Mouse (Mus musculus) hindbrain, embryonic 13.5 days (tissue): ENCODE data around the gene Nupr1. TPM values are rescaled to one million over a fixed set of nuclear protein-coding genes. Genes with fewer than 3 reads are reported as not detected.

ENCODE experiments used
- ATAC-seq: fragments of 200-750 bp; cut with Nextera tagmentation; 2 replicates; pipeline ENCODE4 v1.8.0; 2017; ENCODE audit warnings: moderate TSS enrichment; ENCODE audit not compliant: low FRiP score
- H3K27ac ChIP-seq: fragments of 300-500 bp; sonication (generic); 2 replicates; pipeline ENCODE4 v1.5.1; 2015; ENCODE audit warnings: inconsistent platforms, mild to moderate bottlenecking, moderate library complexity
- H3K27me3 ChIP-seq: fragments of 300-500 bp; sonication (generic); 2 replicates; pipeline ENCODE4 v1.6.1; 2015; ENCODE audit warnings: mild to moderate bottlenecking, inconsistent platforms
- H3K36me3 ChIP-seq: fragments of 300-500 bp; sonication (generic); 2 replicates; pipeline ENCODE4 v1.6.1; 2015; ENCODE audit warnings: mild to moderate bottlenecking, inconsistent platforms
- H3K4me1 ChIP-seq: fragments of 300-500 bp; sonication (generic); replicated peaks from 2 replicates; pipeline ENCODE4 v1.6.1; 2015; ENCODE audit warnings: inconsistent platforms
- H3K4me2 ChIP-seq: fragments of 300-500 bp; sonication (generic); 2 replicates; pipeline ENCODE4 v1.6.1; 2015; ENCODE audit warnings: inconsistent platforms, mild to moderate bottlenecking, moderate library complexity
- H3K4me3 ChIP-seq: fragments of 300-500 bp; sonication (generic); 2 replicates; pipeline ENCODE4 v1.5.1; 2015; ENCODE audit warnings: mild to moderate bottlenecking, inconsistent platforms
- H3K9ac ChIP-seq: fragments of 300-500 bp; sonication (generic); 2 replicates; pipeline ENCODE4 v1.6.1; 2015; ENCODE audit warnings: mild to moderate bottlenecking, inconsistent platforms
- H3K9me3 ChIP-seq: fragments of 300-500 bp; sonication (generic); 2 replicates; pipeline ENCODE4 v1.6.1; 2016; ENCODE audit warnings: inconsistent platforms
- WGBS: fragments of 180-500 bp; shearing (Covaris S2); methylation state at CpG from one replicate; pipeline ENCODE4 v1.1.7; 2015; 5-methylcytosine and 5-hydroxymethylcytosine counted together
- polyA plus RNA-seq: library from polyadenylated mRNA; unstranded; fragments of >200 nt; fragmentation: Nextera tagmentation; extraction: Ambion mirVana; gene quantifications from 2 replicates; pipeline ENCODE4 v1.2.1, GENCODE M21; 2015

The Nupr1 gene
- polyA plus RNA-seq, 1 experiment from 2014 or later: 8.8 TPM

DNA sequence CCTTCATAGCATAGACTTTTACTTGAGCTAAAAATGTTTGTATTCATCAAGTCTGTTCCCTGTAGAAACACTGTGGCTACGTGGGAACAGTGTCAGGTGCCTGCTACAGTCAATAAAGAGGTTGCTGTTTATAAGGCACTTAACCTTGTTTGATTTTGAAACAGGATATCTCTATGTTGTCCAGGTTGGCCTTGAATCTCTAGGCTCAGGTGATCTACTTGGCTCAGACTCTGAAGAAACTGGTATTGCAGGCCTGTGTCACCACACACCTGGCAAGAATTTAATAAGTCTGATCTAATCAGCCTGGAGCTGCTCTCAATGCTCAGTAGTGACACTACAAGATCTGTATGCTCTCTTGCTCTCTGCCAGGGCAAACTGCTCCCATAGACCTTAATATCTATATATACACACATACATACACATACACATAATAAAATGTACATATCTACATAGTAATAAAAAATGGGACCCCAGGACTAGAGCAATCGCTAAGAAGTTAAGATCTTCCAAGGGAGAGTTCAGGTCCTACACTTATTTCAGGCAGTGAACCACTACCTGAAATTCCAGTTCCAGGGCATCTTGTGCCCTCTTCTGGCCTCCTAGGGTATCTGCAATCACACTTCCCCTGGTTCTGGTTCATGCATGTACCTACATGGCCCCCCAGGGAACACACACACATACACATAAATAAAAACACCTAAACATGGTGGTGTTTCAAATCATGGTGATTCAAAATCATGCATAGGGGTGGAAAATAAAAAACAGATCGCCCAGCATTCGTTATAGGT lies 6.3 kb upstream of the Nupr1 start:
- H3K27ac ChIP-seq: no peak overlapping the region
- H3K9me3 ChIP-seq: no peaks in the 10 kb centered on the region
- H3K27me3 ChIP-seq: peaks cover 10% of the 10 kb centered on the region; the same call in 1 of the 2 replicates
- H3K4me2 ChIP-seq: no peak overlapping the region
- no peaks in the 10 kb centered on the region for H3K36me3 ChIP-seq
- H3K4me1 ChIP-seq: no peaks in the 10 kb centered on the region
- H3K4me3 ChIP-seq: no peak overlapping the region
- ATAC-seq: no peak
- WGBS: 23% methylated on average over 4 of the region's 4 CpGs
- no peak overlapping the region for H3K9ac ChIP-seq

DNA sequence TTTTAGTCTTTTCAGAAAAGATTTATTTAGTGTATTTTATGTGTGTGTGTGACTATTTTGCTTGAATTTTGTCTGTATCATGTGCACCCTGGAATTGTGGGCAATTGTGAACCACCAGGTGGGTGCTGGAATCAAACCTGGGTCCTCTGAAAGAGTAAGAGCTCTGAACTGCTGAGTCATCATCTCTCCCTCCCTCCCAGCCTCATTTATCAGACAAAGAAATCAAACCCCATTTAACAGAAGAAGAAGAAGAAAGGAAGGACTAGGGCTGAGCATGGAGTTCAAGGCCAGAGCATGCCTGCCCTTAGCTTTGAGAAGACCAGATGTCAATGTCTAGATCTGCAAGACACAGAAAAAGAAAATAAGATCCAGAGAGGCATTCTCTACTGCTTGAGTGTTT lies 4.7 kb upstream of the Nupr1 start:
- no peak for ATAC-seq
- H3K4me2 ChIP-seq: no peak overlapping the region

DNA sequence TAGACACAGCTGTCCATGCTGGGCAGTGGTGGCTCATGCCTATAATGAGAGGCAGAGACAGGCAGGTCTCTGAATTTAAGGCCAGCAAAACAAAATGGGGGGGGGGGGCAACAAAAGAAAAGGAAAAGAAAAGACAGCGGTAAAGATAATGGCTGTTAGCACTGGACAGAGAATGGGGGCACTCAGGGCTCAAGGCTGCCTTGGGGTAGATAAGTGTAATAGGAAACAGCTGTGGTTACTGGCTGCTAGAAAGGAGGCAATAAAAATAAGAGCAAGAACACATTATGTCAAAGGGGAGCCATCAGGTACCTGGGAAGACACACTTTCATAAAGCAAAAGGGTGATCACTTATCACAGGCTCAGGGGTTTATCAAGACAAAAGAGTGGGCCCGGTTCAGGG lies 1.8 kb upstream of the Nupr1 start:
- Histone ChIP-seq H3K9ac (no peak overlapping the region), H3K27me3 (no peaks in the 10 kb centered on the region), H3K4me1 (0 out of 2 replicates have a peak, but pooled peaks cover 4% of the 10 kb centered on the region), H3K4me3 (no peak overlapping the region), H3K36me3 (no peaks in the 10 kb centered on the region), H3K4me2 (no peak overlapping the region), H3K27ac (no peak overlapping the region), H3K9me3 (no peaks in the 10 kb centered on the region)
- ATAC-seq: no peak
- 88% methylated on average over 2 of the region's 2 CpGs for WGBS

More for the DNA sequence above, 4.7 kb upstream of the Nupr1 start:
- peaks cover 10% of the 10 kb centered on the region; the same call in 1 of the 2 replicates for H3K27me3 ChIP-seq
- H3K27ac ChIP-seq: no peak overlapping the region
- no peaks in the 10 kb centered on the region for H3K4me1 ChIP-seq
- no peaks in the 10 kb centered on the region for H3K36me3 ChIP-seq
- H3K9me3 ChIP-seq: no peaks in the 10 kb centered on the region
- H3K9ac ChIP-seq: no peak overlapping the region
- H3K4me3 ChIP-seq: no peak overlapping the region

DNA sequence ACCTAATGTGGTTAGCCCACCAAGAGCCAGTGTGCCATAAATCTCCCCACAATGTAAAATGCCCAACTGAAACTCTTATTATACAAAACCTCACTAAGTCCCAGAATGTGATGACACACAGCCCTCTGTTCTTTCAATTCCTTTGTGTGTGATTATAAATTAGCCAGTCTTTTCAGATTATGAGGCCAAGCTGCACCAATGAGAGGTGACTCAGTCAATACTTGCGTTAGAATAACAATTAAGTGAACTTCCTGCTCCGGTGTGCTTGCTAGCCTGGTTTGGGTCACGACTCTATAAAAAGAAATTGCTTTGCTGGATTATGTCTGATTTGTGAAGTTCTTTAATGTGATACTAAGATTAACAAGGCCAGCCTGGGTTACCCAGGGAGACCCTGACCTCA lies 746 bp downstream of the Nupr1 start:
- Histone ChIP-seq H3K9ac (no peak overlapping the region), H3K4me2 (no peak overlapping the region), H3K36me3 (no peaks in the 10 kb centered on the region), H3K9me3 (no peaks in the 10 kb centered on the region), H3K4me1 (0 out of 2 replicates have a peak, but pooled peaks cover 4% of the 10 kb centered on the region), H3K27me3 (no peaks in the 10 kb centered on the region), H3K27ac (no peak overlapping the region), H3K4me3 (no peak overlapping the region)
- WGBS: 32% methylated on average over 3 of the region's 3 CpGs
- no peak for ATAC-seq

DNA sequence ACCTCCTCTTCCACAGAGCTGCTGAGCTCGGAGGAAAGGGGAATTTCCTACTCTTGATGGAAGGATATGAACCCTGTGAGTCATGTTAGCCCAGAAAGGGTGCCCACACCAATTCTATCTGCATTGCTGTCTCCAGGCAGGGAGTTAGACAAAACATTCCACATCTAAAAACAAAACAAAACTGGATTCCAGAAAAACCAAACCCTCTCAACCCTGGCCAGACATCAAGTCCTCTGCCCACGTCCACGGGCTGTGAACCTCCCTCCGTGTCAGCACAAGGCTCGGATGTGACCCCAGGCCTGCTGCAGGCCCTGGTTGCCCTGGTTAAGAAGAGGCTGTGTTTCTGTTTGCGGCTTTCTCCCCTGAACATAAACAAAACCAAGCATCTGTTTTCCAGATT lies 2.5 kb downstream of the Nupr1 start:
- Histone ChIP-seq H3K9ac (peak overlapping the region; percentile 40; the same call in 1 of the 2 replicates), H3K27me3 (peaks cover 6% of the 10 kb centered on the region; the same call in 1 of the 2 replicates), H3K9me3 (no peaks in the 10 kb centered on the region), H3K4me3 (no peak overlapping the region), H3K4me1 (peaks cover 5% of the 10 kb centered on the region; the same call in 1 of the 2 replicates), H3K36me3 (no peaks in the 10 kb centered on the region), H3K4me2 (no peak overlapping the region), H3K27ac (no peak overlapping the region)
- no peak for ATAC-seq
- 81% methylated on average over 6 of the region's 6 CpGs for WGBS

DNA sequence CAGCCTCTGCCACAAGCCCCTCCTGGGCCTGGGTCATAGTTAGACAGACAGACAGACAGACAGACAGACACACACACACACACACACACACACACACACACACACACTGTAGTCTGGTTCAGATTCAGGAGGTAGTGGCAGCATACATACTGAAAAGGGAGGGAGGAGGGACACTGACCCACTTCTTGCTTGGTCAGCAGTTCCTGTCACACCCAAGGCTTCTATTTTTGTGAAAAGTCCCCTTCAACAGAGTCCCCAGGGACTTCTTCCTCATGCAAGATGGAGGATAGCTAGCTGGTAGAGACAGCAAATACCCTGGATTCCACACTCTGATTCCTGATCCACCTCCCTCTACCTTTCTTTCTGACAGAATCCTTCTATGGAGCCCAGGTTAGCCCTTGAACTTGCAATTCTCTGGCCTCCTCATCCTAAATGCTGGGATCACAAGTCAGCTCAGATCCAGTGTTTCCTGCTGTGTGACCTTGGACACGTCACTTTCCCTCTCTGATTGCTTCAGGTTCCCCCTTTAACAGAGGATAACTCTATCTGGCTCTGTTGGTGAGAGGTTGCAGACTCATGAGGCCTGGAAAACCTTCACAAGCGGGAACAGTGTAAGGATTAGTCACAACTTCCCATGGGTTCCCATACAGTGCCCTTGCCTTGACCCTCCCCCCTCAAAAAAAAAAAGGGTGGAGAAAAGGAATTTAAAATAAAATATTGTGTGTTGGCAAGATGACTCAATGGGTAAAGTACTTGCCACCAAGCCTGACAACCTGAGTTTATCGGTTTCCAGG lies 4.7 kb downstream of the Nupr1 start:
- ATAC-seq: no peak
- H3K4me1 ChIP-seq: peaks cover 9% of the 10 kb centered on the region; the same call in 1 of the 2 replicates
- no peak overlapping the region for H3K27ac ChIP-seq
- H3K9me3 ChIP-seq: no peaks in the 10 kb centered on the region
- H3K4me2 ChIP-seq: no peak overlapping the region
- 91% methylated on average over 3 of the region's 3 CpGs for WGBS
- no peaks in the 10 kb centered on the region for H3K36me3 ChIP-seq
- no peak overlapping the region for H3K4me3 ChIP-seq
- H3K9ac ChIP-seq: no peak overlapping the region
- H3K27me3 ChIP-seq: peaks cover 6% of the 10 kb centered on the region; the same call in 1 of the 2 replicates

DNA sequence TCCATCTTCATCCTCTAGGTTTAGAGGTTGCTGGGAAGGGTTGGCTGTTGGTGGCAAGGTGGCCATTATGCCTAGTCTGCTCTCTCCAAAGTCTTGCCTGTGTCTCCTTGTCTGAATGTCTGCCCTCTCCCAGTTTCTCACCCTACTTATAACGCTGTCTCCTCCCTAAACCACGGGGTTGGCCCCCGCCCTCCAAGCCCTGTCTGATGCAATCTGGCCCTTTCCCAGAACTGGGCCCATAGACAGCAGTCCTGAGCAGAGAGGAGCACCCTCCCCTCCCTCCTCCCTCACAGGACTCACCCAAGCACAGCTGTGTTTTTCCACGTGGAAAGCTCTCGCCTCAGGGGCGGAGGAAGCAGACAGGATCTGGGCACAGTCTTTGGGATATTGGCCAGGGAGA lies 5.3 kb downstream of the Nupr1 start:
- H3K4me1 ChIP-seq: peaks cover 9% of the 10 kb centered on the region; the same call in 1 of the 2 replicates
- ATAC-seq: no peak
- H3K9ac ChIP-seq: no peak overlapping the region
- no peaks in the 10 kb centered on the region for H3K36me3 ChIP-seq
- no peak overlapping the region for H3K27ac ChIP-seq
- WGBS: 47% methylated on average over 6 of the region's 6 CpGs
- peaks cover 6% of the 10 kb centered on the region; the same call in 1 of the 2 replicates for H3K27me3 ChIP-seq
- no peaks in the 10 kb centered on the region for H3K9me3 ChIP-seq
- no peak overlapping the region for H3K4me2 ChIP-seq
- no peak overlapping the region for H3K4me3 ChIP-seq

DNA sequence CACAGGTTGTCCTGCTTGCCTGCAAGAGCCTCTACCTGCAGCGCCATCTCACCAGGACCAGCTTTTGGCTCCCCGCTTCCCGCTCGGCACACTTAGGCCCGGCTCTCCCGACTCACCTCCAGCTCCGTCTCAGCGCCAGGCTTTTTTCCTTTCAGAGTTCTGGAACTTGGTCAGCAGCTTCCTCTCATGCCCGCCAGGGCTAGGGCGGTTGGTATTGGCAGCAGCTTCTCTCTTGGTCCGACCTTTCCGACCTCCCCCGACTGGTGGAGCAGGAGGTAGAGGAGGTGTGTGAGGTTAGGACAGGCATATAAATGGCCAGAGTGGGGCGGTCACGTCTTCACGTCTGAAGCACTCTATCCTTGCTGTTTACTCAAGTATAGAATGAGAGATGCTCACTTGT lies 5.9 kb downstream of the Nupr1 start:
- H3K36me3 ChIP-seq: no peaks in the 10 kb centered on the region
- peaks cover 6% of the 10 kb centered on the region; the same call in 1 of the 2 replicates for H3K27me3 ChIP-seq
- no peak overlapping the region for H3K4me3 ChIP-seq
- 75% methylated on average over 16 of the region's 16 CpGs for WGBS
- H3K9ac ChIP-seq: no peak overlapping the region
- H3K4me2 ChIP-seq: no peak overlapping the region
- ATAC-seq: no peak
- H3K27ac ChIP-seq: no peak overlapping the region
- no peaks in the 10 kb centered on the region for H3K9me3 ChIP-seq
- peaks cover 9% of the 10 kb centered on the region; the same call in 1 of the 2 replicates for H3K4me1 ChIP-seq

DNA sequence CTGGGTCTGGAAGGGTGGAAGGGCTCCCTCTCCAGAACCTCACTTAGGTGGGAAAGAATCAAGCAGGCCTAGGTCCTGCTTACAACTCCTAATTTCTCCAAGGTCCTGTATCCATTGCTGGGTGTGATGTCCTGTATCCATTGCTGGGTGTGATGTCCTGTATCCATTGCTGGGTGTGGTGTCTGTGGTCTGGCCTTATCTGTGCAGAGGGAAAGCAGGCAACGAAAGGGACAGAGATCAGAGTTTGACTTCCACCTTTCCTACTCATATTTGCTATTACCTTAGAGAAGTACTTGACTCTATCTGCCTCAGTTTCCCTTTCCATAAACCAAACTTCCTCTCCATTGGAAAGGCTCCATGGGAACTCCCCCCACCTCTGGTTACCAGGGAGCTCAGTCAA lies 7.3 kb downstream of the Nupr1 start:
- Histone ChIP-seq H3K27ac (no peak overlapping the region), H3K4me1 (peaks cover 8% of the 10 kb centered on the region; the same call in 1 of the 2 replicates), H3K27me3 (peaks cover 6% of the 10 kb centered on the region; the same call in 1 of the 2 replicates), H3K36me3 (no peaks in the 10 kb centered on the region), H3K4me2 (no peak overlapping the region), H3K4me3 (no peak overlapping the region), H3K9ac (no peak overlapping the region), H3K9me3 (no peaks in the 10 kb centered on the region)
- ATAC-seq: no peak
- WGBS: 100% methylated on average over 1 of the region's 1 CpGs

DNA sequence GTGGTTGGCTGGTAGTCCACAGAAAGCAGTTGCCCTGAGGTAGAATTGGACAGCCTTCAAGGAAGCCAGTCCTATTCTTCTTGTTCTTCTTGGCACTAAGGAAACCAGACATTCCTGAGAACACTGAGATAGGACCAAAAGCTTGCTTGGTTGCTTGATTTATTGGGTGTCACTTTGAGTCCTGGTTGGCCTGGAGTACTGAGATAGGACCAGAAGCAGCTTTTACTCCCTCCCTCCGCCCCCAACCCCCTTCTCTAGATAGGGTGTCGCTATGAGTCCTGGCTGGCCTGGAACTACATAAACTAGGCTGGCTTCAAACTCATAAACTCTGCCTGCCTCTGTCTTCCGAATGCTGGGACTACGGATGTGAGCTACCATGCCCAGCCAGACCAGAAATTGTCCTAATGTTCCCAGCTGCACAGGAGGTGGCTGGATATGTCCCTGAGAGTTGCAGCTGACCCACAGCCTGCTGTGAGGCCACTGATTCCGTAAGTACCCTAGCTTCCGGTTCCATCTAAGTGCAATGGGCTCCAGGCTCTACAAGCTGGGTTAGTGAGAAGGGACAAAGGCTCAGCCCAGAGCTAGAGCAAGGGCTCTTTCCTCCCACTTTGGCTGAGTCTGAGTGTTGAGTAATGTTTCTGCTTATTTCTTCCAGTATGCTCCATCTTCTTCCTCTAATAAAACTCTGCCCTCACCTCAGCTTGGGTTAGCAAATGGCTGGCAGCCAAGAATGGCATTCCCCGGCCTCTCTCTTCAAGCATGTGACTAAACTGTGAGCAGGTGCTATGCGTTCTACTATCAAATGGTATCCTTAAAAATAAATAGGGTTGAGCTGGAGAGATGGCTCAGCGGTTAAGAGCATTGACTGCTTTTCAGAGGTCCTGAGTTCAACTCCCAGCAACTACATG lies 9.0 kb downstream of the Nupr1 start:
- no peak overlapping the region for H3K4me3 ChIP-seq
- no peak overlapping the region for H3K4me2 ChIP-seq
- H3K9ac ChIP-seq: no peak overlapping the region
- no peaks in the 10 kb centered on the region for H3K9me3 ChIP-seq
- ATAC-seq: no peak
- H3K4me1 ChIP-seq: peaks cover 5% of the 10 kb centered on the region; the same call in 1 of the 2 replicates
- H3K27me3 ChIP-seq: peaks cover 6% of the 10 kb centered on the region; the same call in 1 of the 2 replicates
- H3K27ac ChIP-seq: no peak overlapping the region
- 87% methylated on average over 9 of the region's 9 CpGs for WGBS
- no peaks in the 10 kb centered on the region for H3K36me3 ChIP-seq

DNA sequence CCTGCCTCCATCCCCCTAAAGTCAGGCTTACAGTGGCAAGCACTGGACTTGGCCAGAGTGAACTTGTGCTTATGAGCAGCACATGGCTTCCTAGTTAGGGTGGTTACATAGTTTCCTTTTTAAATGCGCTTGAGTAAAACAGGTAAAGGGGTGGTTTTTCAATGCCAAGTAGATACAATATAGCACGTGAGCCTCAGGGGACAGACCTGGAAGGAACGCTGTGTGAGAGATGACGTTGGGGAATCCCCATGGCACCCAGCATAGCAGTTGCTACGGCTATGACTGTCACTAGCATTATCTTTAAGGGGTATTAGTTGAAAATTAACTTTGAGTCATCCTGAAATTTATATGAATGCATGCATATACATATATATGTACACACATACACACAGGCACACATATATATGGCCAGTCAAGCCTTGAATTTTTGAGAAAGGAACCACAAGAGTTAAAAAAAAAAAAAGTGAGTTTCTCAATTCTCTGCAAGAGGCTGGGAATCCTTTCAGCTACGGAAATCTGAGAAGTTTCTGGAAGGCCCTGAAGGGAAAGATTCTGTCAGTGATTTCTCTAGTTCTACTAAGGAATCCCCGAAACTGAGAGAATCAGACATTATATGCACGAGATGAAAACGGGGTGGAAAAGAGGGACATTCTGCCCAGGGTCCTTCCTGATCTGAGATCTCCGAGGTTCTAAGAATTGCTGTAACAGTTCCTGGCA lies 10.9 kb downstream of the Nupr1 start:
- Histone ChIP-seq H3K9ac (no peak overlapping the region), H3K4me1 (peaks cover 5% of the 10 kb centered on the region; the same call in 1 of the 2 replicates), H3K27me3 (peaks cover 5% of the 10 kb centered on the region; the same call in 1 of the 2 replicates), H3K4me2 (no peak overlapping the region), H3K27ac (no peak overlapping the region), H3K9me3 (no peaks in the 10 kb centered on the region), H3K4me3 (no peak overlapping the region), H3K36me3 (no peaks in the 10 kb centered on the region)
- ATAC-seq: no peak
- 83% methylated on average over 10 of the region's 10 CpGs for WGBS
